Mouse (Mus musculus) granulocyte monocyte progenitor cell, adult 5-6 weeks (primary cell): ENCODE measurements at regions not wholly inside any gene's neighbourhood (a gene's known extent, or its start where the extent isn't known, plus 50 kb on each side); places are given as distances from the start of the nearest gene placed in this dataset.

Experiments used
- ATAC-seq: replicated peaks from 2 replicates; pipeline ENCODE4 v1.8.0; 2016; ENCODE audit warnings: mild to moderate bottlenecking, moderate TSS enrichment, inconsistent platforms; ENCODE audit not compliant: poor library complexity, severe bottlenecking

DNA sequence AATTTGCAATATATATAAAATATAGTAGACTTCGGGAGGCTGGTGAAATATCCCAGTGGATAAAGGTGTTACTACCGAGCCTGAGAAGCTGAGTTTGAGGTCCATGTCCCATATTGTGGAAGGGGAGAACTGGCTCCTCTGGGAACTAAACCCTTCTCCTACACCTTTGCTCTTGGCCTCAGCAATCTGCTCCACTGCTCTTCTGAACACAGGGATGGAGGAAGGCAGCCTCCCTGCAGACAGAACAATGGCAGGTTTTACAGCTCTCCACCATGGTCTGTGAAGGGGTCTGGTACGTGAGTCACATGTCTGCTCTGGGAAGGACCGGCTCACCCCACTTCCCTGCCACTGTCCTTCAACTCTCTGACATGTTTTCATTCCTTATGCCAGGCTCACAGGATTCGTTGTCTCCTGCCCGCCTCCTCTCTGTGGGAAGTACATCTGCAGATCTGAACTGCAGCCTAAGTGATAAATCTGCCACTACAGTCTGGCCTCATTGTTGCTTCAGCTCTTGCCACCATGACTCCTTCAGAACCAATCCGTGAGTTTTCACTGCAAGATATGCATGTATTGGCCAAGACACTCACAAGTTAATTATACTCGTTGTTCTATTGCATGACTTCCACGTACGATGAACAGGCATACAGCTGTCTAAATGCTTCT lies 220.0 kb upstream of the Gm9767 start:
- no peak for ATAC-seq

DNA sequence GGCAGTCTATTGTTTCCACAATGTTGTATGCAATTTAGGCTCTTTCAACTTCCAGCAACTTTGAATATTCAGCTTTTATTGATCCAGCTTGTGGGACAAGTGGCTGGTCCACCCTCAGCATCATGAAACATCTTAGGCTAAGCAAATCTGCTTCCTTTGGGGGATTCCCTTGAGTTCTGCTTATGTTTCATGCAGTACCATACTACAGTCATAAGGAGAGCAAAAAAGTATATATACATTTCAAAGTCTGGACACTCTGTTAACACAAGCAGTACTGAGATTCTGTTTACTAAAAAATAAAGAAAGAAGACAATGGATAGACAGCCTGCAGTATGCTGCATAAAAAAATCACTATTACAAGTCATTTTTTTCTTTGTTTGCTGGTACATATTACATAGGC lies 233.7 kb upstream of the Gm9767 start:
- no peak for ATAC-seq

DNA sequence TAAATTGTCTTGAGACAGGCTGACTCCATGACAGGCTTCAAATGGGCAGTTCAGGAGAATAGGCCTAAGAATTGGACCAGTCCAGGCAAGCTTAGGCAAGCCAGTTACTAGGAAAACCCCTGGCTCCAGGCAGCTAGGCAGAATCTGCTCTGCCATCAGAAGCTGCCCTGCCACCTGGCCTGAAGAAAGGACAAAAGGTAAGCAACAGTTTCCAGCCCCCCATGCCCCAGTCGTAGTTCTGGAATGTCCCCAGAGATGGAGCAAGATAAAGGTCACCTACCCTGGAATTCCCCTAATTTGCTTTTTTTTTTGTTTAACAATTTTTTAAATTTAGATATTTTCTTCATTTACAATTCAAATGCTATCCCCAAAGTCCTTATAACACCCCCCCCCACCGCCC lies 248.8 kb upstream of the Gm9767 start:
- ATAC-seq = no peak

- no peak for ATAC-seq
These were observed 268.2 kb upstream of the Smlr1 start for GRCm38 (mm10) chr10:25804223-25804622.

- ATAC-seq = no peak
These were observed 265.4 kb upstream of the Smlr1 start for GRCm38 (mm10) chr10:25801499-25801898.

- no peak for ATAC-seq
These were observed 262.8 kb upstream of the Smlr1 start for GRCm38 (mm10) chr10:25798881-25799280.

DNA sequence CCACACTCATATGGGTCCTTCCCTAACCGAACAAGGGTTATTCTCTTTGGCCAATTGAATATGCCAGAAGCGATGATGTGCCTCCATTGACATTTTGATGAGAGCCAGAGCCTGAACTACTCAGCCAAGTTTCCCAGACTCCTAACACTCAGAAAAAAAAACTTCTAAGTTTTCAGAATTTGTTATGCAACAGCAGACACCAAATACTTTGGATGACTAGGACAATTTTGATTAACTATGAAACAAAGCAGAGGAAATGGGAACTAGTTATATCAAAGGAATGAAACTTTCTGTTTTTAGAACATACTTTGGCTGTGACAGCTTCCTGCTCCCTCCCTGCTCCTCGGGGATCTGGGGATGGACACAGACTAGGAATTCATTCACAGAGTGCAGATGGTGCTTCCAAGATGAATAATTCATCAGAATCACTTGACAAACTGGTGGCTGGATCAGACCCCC lies 254.3 kb upstream of the Smlr1 start:
- ATAC-seq = no peak

DNA sequence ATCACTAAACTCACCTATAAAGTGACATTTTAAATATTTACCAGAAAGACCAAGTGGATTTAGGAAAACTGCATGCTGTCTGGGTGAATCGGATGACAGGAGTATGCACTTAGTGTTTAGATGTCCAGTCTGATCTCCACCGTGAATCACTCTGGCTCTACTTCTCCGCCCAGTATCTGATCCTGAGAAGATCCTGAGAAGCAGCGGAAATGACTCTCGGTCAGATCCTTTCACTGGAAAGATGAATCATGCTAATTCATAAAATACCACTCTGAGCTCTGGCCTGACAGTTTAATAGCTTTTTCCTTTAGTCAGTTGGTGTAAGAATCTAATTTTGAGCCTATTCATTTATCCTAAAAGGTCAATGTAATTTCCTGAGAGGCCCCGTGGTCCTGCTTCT lies 252.6 kb upstream of the Smlr1 start:
- no peak for ATAC-seq

GRCm38 (mm10) chr10:25788004-25788403 lies 251.9 kb upstream of the Smlr1 start:
- no peak for ATAC-seq

DNA sequence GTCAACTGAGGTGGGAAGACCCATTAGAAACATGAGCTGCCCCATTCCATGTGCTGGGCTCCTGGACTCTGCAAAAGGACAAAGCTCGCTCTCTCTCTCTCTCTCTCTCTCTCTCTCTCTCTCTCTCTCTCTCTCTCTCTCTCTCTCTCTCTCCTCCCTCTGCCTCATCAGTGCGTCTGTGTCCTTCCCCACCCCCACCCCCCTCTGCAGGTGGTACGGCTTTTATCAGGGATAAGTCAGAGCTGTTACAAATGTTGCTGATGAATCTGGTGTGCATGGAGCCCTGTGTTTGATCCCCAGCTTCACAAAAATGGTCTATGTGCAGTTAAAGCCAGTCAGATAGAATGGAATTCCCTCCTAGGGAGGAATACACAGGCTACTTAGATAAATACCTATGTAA lies 247.8 kb upstream of the Smlr1 start:
- ATAC-seq = no peak

DNA sequence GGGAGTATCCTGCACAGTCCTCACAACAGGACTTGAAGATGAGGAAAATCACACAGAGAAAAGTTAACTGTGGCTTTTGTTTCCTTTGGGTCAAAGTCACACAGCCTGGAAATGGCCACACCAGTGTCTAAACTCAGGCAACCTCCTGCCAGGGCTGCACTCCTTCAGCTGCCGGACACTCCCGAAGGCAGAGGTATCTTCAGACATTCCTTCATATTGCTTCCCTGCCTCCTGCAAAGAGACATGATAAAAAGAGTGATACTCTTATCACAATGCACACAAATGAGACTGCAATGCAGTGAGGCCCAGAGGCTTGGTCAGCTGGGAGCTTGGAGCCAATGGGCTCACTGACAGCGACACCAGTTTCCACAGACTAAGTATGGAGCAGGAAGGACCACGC lies 243.4 kb upstream of the Smlr1 start:
- no peak for ATAC-seq

DNA sequence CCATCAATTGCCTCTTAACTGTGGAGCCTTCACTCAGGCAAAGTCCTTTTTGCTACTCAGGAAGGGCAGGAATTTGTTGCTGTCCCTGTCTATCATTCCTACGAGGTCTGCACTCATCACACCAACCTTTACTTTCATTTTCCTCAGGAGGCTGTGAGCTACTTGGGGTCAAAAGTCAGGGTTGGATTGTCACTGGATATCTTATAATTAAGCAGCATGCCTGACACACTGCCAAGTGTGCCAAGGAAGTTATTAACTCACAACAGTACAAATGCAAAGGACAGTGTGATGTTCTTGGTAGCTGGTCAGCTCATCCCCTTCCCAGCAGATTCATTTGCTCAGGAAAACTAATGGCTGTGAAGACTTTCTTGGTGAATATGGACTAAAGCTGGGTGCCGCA lies 241.7 kb upstream of the Smlr1 start:
- no peak for ATAC-seq

DNA sequence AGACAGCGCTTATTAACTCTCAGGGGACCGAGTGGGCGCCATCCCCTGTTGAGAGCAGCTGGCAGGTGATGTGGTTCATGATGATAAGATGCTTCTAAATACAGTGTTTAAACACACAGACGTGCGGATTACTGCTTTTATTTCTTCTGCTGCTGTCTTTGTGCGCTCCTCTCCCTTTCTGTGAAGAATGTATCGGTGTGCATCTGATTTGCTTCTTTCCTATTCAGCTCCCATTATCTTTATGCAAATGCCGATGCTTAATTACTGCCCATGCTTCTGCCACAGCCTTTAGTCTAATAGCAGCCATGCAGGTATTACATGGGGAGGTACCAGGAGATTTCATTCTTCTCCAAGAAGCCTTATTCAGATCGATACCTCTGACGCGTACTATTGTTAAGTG lies 240.6 kb upstream of the Smlr1 start:
- no peak for ATAC-seq

- no peak for ATAC-seq
These were observed 234.0 kb upstream of the Smlr1 start for GRCm38 (mm10) chr10:25770051-25770450.

DNA sequence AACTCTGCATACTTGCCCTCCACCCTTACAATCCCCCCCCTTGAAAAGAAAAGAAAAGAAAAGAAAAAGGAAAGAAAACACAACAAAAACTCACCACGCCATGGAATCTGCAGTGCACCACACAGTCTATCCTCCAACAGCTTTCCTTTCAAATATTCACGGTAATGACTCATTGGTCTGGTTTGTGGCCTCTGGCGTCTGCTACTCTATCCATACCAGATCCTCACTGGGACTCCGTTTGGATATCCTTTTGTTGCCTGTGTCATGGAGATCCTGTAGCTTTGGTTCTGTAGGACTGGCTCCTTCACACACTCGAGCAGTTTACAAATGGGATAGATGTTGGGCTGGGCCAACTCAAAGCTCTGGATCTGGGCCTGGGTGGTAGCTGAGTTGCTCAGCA lies 232.4 kb upstream of the Smlr1 start:
- ATAC-seq = no peak

GRCm38 (mm10) chr10:25754300-25754699 lies 218.2 kb upstream of the Smlr1 start:
- ATAC-seq = no peak

GRCm38 (mm10) chr10:25742678-25743077 lies 206.6 kb upstream of the Smlr1 start:
- ATAC-seq = no peak

DNA sequence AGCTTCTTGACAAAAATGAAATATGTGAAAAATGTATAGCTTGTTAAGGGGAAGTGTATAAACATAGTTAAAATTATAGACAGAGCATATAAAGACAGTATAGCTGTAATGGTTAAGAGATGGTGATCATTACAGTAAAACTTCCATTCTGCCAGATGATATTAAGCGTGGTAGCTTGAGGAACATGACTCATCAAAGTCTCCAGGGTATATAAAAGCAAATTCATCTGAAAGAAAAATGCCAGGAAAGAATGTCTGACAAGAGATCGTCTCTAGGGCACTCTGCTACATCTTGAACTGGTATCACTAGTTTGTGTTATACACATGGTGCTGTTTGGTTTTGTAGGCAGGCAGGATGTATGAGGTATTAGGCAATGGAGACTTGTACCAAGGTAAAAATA lies 204.9 kb upstream of the Smlr1 start:
- ATAC-seq = no peak

GRCm38 (mm10) chr10:25730470-25730869 lies 194.4 kb upstream of the Smlr1 start:
- no peak for ATAC-seq

DNA sequence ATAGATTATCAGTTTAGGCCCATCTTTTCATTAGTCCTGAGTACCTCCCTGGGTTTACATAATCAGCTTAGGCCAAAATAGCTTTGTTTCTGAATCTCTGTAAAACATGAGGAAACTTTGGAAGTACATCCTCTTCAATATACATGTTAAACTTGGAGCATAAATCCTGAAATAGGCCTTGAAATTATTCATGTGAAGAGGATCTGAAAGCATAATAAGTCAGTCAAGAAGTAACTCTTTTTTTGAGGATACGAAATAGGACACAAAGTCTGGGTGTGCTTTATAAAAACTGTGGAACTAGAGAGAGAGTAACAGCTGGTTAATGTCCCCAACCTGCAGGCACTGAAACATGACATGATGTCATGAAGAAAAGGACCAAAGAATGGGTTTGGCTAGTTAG lies 187.9 kb upstream of the Smlr1 start:
- no peak for ATAC-seq

DNA sequence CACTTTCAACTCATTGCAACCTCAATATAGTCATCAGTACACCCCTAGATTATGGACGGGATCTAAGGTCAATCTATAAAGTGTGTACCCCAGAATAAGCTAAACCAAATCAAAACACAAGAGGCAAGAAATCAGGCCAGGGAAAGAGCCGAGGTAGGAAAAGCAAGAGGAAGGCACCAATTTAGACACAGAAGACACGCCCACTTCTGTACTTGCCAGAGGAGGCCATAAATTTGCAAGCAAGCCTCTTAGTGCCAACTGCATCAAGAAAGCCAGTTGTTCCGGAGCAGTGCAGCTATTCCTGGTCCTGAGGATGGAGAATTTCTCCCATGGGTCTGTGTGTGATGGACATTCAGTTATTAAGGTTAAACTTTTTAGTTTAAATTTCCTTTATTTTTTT lies 179.7 kb upstream of the Smlr1 start:
- ATAC-seq = no peak

DNA sequence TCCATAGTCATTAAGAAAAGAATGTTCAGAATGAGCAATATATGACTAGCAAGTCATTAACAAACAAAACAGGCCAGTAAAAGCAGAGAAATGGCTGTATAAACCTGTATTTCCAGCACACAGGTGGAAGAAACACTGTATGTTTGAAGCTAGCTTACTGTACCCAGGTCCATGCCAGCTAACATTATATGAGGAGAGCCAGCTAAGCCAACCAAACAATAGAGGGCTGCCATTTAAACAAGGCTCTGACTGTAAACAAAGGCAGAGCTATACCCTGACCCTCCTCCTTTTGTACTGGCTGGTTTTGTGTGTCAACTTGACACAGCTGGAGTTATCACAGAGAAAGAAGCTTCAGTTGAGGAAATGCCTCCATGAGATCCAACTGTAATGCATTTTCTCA lies 178.6 kb upstream of the Smlr1 start:
- ATAC-seq = no peak

GRCm38 (mm10) chr10:25714041-25714440 lies 178.0 kb upstream of the Smlr1 start:
- no peak for ATAC-seq
